Mouse (Mus musculus) liver, postnatal 0 days (tissue): ENCODE results near the gene Tln2. TPM values are rescaled to one million over a fixed set of nuclear protein-coding genes. Genes with fewer than 3 reads are reported as not detected.

ENCODE experiments used
- ATAC-seq: fragments of 200-750 bp; cut with Nextera tagmentation; 2 replicates; pipeline ENCODE4 v1.8.0; 2017; ENCODE audit warnings: mild to moderate bottlenecking, moderate library complexity
- DNase-seq: peaks from one replicate; pipeline ENCODE4 v3.0.0-alpha.2; 2016
- H3K27ac ChIP-seq: fragments of 300-500 bp; sonication (generic); 2 replicates; pipeline ENCODE4 v1.5.1; 2014; ENCODE audit warnings: antibody characterized with exemption, moderate library complexity, mild to moderate bottlenecking, low read depth
- H3K27me3 ChIP-seq: fragments of 300-500 bp; sonication (generic); 2 replicates; pipeline ENCODE4 v1.6.1; 2014; ENCODE audit warnings: low read length, control low read depth, mixed read lengths; ENCODE audit not compliant: insufficient read depth
- H3K36me3 ChIP-seq: fragments of 300-500 bp; sonication (generic); replicated peaks from 2 replicates; pipeline ENCODE4 v1.6.1; 2014; ENCODE audit warnings: mild to moderate bottlenecking, control low read depth, low read length, moderate library complexity, mixed read lengths; ENCODE audit not compliant: insufficient read depth
- H3K4me1 ChIP-seq: fragments of 300-500 bp; sonication (generic); 2 replicates; pipeline ENCODE4 v1.6.1; 2014; ENCODE audit warnings: antibody characterized with exemption, mild to moderate bottlenecking, control low read depth; ENCODE audit not compliant: insufficient read depth
- H3K4me2 ChIP-seq: fragments of 300-500 bp; sonication (generic); 2 replicates; pipeline ENCODE4 v1.6.1; 2014; ENCODE audit warnings: low read depth, mild to moderate bottlenecking, low read length, moderate library complexity, mixed read lengths
- H3K4me3 ChIP-seq: fragments of 300-500 bp; sonication (generic); 2 replicates; pipeline ENCODE4 v1.5.1; 2014; ENCODE audit warnings: low read depth, low read length
- H3K9ac ChIP-seq: fragments of 300-500 bp; sonication (generic); replicated peaks from 2 replicates; pipeline ENCODE4 v1.6.1; 2014; ENCODE audit warnings: mild to moderate bottlenecking, moderate library complexity
- H3K9me3 ChIP-seq: fragments of 300-500 bp; sonication (generic); 2 replicates; pipeline ENCODE4 v1.6.1; 2016; ENCODE audit warnings: mild to moderate bottlenecking, control low read depth, low read length, mixed read lengths
- CTCF ChIP-seq: sonication (generic); IDR thresholded peaks from 2 replicates; pipeline ENCODE4 v1.5.1; 2016; ENCODE audit warnings: antibody characterized with exemption, low read depth
- EP300 ChIP-seq: IDR thresholded peaks from 2 replicates; pipeline ENCODE4 v1.6.1; 2016; ENCODE audit warnings: antibody characterized with exemption, low read depth, mild to moderate bottlenecking
- WGBS: fragments of 180-500 bp; shearing (Covaris S2); extraction: QIAGEN DNeasy Blood & Tissue Kit; methylation state at CpG from one replicate; pipeline ENCODE4 v1.1.7; 2014; ENCODE audit not compliant: insufficient replicate concordance; 5-methylcytosine and 5-hydroxymethylcytosine counted together
- polyA plus RNA-seq: library from polyadenylated mRNA; unstranded; fragments of >200 nt; fragmentation: Nextera tagmentation; extraction: Ambion mirVana; gene quantifications from 2 replicates; pipeline ENCODE4 v1.2.1, GENCODE M21; 2015

Tln2 gene
- polyA plus RNA-seq, 1 experiment from 2014 or later, result 3.5 TPM

DNA sequence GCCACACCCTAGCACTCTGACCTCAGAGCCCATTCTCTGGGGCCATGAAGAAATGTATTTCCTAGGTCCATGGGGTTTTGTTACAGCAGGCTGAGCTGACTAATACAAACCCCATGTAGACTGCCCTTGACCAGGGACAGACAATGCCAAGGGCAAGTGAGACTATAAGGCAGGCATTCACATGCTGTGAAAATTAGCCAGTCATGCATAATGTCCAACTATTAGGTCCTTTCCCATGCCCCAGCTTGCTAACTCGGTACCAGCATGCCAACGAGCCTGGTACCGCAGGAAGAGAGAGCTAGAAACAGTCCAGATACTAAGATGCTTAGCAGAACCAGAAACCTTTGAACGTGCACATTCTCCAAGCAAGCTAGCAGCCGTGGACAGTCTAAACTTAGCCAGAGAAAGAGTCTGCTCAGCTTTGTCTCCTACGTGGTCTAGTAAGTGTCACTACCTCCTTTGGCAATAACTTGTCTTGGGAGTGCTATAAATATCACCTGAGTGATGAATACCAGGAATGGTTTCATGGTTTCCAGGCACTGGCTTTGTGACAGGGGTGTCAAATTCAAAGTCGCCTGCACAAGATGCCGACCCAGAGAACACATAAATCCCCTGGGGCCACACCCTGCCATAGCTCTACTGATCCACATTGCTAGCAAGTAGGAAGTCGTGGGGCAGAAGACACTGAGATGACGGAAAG, 22.2 kb upstream of the Tln2 start:
- Histone ChIP-seq H3K4me3 (no peak overlapping the region), H3K4me1 (no peaks in the 10 kb centered on the region), H3K36me3 (no peaks in the 10 kb centered on the region), H3K27me3 (no peaks in the 10 kb centered on the region), H3K27ac (no peak overlapping the region), H3K9me3 (no peaks in the 10 kb centered on the region), H3K4me2 (no peak overlapping the region), H3K9ac (no peak overlapping the region)
- DNase-seq (no peak), ATAC-seq (no peak)
- no peak for TF ChIP-seq CTCF
- no peak for TF ChIP-seq EP300
- 73% methylated on average over 10 of the region's 10 CpGs for WGBS

DNA sequence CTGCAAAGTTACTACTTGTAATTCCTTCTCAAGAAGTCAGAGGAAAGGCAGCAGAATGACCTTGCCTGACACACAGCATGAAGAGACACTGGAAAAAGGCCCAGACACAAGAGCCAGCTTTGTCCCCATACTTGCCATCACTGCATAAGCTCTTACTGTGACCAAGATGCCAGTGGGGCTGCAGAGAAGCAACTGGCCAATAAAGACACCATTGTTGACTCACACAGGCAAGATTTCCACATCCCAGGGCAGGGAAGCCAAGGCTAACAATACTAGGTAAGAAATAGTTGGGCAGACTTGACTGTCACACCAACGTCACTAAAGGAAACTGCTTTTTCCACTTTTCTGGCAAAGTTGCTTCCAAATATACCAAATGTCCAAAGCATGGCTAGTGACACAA, 20.0 kb upstream of the Tln2 start:
- Histone ChIP-seq H3K4me3 (no peak overlapping the region), H3K4me2 (no peak overlapping the region), H3K9me3 (no peaks in the 10 kb centered on the region), H3K9ac (no peak overlapping the region), H3K4me1 (no peaks in the 10 kb centered on the region), H3K36me3 (no peaks in the 10 kb centered on the region), H3K27ac (no peak overlapping the region), H3K27me3 (no peaks in the 10 kb centered on the region)
- 62% methylated on average over 1 of the region's 1 CpGs for WGBS
- DNase-seq (no peak), ATAC-seq (no peak)
- no peak for TF ChIP-seq CTCF
- no peak for TF ChIP-seq EP300

- no peak overlapping the region for H3K27ac ChIP-seq
- H3K36me3 ChIP-seq, result no peaks in the 10 kb centered on the region
- no peaks in the 10 kb centered on the region for H3K9me3 ChIP-seq
- DNase-seq, result no peak
- no peak for TF ChIP-seq EP300
- H3K4me3 ChIP-seq, result no peak overlapping the region
- no peak overlapping the region for H3K9ac ChIP-seq
- WGBS, result 57% methylated on average over 7 of the region's 7 CpGs
- ATAC-seq, result no peak
- no peak overlapping the region for H3K4me2 ChIP-seq
- no peaks in the 10 kb centered on the region for H3K27me3 ChIP-seq
- no peaks in the 10 kb centered on the region for H3K4me1 ChIP-seq
These were observed 15.3 kb upstream of the Tln2 start for GRCm38 (mm10) chr9:67574721-67575248.

- no peak overlapping the region for H3K27ac ChIP-seq
- H3K9ac ChIP-seq, result no peak overlapping the region
- DNase-seq (no peak), ATAC-seq (no peak)
- H3K4me1 ChIP-seq, result no peaks in the 10 kb centered on the region
- no peaks in the 10 kb centered on the region for H3K27me3 ChIP-seq
- WGBS, result 44% methylated on average over 3 of the region's 3 CpGs
- H3K9me3 ChIP-seq, result no peaks in the 10 kb centered on the region
- H3K4me2 ChIP-seq, result no peak overlapping the region
- TF ChIP-seq CTCF (no peak), EP300 (no peak)
- no peak overlapping the region for H3K4me3 ChIP-seq
- H3K36me3 ChIP-seq, result no peaks in the 10 kb centered on the region
These were observed 14.1 kb upstream of the Tln2 start for GRCm38 (mm10) chr9:67573683-67573979.

DNA sequence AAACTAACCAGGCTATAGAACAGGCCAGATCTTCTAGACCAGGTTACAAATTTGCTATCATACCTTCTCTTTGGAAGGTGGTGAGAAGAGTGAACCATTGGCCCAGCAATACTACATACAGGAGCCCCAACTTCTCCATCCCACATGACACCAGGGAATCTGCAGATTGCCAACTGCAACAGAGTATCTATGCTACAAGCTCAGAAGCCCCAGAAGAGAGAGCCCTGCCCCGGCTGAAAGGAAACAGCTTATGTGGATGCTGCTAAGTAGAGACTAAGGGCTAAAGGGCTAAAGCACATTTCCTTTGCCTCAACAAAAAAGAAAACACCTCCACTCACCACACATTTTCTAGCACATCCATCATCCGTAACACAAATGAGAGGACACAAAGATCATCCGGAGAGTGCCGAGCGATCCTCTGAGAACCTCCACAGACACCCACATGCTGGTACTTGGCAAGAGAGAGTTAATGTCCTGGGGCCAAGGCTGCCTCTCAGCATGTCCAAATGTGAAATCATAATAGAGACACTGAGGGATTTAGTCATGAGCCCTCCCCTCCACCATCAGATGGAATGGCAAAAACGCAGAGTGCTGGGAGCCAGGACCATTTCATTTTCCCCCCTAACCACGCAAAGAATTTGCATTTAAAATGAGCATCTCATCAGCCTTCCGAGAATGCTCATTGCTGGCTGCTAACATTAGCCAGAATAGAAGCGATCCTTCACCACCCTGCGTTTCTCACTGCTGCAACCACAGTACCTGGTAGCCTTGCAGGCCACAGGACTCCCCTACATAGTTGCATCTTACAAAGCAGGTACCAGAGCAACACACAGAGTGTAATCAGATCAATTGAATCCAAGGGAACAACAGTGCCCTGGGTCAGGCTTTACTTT, 13.5 kb upstream of the Tln2 start:
- Histone ChIP-seq H3K27me3 (no peaks in the 10 kb centered on the region), H3K4me3 (no peak overlapping the region), H3K9ac (no peak overlapping the region), H3K4me2 (no peak overlapping the region), H3K4me1 (no peaks in the 10 kb centered on the region), H3K9me3 (no peaks in the 10 kb centered on the region), H3K27ac (no peak overlapping the region), H3K36me3 (no peaks in the 10 kb centered on the region)
- no peak for DNase-seq
- no peak for TF ChIP-seq CTCF
- no peak for TF ChIP-seq EP300
- no peak for ATAC-seq
- WGBS, result 77% methylated on average over 10 of the region's 10 CpGs

DNA sequence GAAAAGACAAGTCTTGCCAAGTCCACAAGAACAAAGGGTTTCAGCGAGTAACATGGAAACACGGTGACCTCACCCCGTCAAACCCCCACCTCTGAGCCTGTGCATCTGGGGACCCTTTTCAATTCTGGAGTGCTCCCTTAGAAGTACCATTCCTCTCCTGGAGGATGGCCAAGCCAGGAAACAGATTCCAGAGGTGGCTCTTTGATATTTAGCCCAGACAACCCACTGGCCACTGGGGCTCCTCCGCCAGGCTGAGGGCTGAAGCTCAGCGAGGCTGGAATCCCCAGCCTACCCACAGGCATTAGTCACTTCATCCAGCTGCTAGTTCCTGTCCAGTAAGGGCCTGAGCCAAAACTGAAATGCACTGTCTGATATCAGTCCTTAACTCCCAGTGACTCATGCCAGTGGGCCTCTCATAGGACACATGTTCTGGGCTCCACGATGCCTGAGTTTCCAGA, 6.3 kb upstream of the Tln2 start:
- no peaks in the 10 kb centered on the region for H3K4me1 ChIP-seq
- DNase-seq, result no peak
- H3K4me3 ChIP-seq, result no peak overlapping the region
- H3K9ac ChIP-seq, result no peak overlapping the region
- no peak for TF ChIP-seq EP300
- TF ChIP-seq CTCF, result no peak
- ATAC-seq, result no peak
- H3K4me2 ChIP-seq, result no peak overlapping the region
- H3K27me3 ChIP-seq, result no peaks in the 10 kb centered on the region
- no peaks in the 10 kb centered on the region for H3K9me3 ChIP-seq
- H3K36me3 ChIP-seq, result no peaks in the 10 kb centered on the region
- 80% methylated on average over 6 of the region's 6 CpGs for WGBS
- no peak overlapping the region for H3K27ac ChIP-seq
